Mouse (Mus musculus): ENCODE data around the gene Mettl6. TPM values are rescaled to one million over a fixed set of nuclear protein-coding genes. Genes with fewer than 3 reads are reported as not detected.

Mettl6 gene
- polyA plus RNA-seq, 1 experiment from 2014 or later, result 23.7 TPM

DNA sequence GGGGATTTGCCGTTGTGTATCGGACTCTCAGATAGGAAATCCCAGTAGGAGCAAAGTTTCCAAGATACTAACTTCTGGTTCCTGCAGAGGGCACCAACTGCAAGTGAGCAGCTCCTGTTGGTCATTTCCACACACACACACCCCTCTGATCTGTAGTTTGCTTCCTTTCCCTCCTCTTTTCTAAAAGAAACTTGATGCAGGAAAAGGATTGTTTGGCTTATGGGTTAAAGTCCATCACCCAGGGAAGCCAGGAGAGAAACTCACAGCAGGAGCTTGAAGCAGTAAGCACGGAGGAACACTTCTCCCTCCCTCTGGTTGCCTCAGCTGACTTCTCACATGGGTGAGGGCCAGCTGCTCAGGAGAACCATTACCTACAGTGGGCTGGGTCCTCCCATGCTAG, 24.3 kb upstream of the Mettl6 start:
- H3K27ac ChIP-seq (ENCODE audit: low read length), result no peak overlapping the region
- no peaks in the 10 kb centered on the region for H3K4me1 ChIP-seq (ENCODE audit: control insufficient read depth, low read depth, low read length)
- no peaks in the 10 kb centered on the region for H3K9me3 ChIP-seq (replicated peaks; ENCODE audit: control insufficient read depth, low read length)
- no peaks in the 10 kb centered on the region for H3K36me3 ChIP-seq (ENCODE audit: control insufficient read depth, insufficient read depth)
- no peak overlapping the region for H3K4me3 ChIP-seq (ENCODE audit: low read depth, low read length)
- no peaks in the 10 kb centered on the region for H3K27me3 ChIP-seq (ENCODE audit: control insufficient read depth, insufficient read depth, low read depth, low read length)
- H3K9ac ChIP-seq (ENCODE audit: low read depth, low read length), result no peak overlapping the region
- WGBS (ENCODE audit: insufficient replicate concordance), result 40% methylated on average over 3 of the region's 3 CpGs
- H3K4me2 ChIP-seq (ENCODE audit: low read depth, low read length), result 0 out of 2 replicates have a peak overlapping the region, but pooled peaks have one; percentile 10
- ATAC-seq (ENCODE audit: low read depth), result 0 out of 2 replicates have a peak, but pooled peaks have one; percentile 43

DNA sequence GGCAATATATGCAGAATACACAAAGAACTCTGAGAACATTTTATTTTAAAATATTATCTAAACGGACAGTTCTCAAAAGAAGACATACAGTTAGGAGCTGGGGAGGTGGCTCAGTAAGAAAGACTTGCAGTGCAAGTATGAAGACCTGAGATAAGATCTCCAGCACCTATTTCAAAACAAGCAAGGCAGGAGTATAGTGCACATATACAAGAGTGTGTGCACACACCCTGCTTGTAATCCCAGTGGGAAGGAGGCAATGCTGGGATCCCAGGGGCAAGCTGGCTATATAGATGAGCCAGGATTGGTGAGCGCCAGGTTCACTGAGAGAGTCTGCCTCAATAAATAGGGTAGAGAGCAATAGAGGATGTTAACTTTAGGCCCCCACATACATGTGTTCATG, 21.1 kb upstream of the Mettl6 start:
- Histone ChIP-seq H3K9me3 (replicated peaks; ENCODE audit: control insufficient read depth, low read length) (no peaks in the 10 kb centered on the region), H3K4me2 (ENCODE audit: low read depth, low read length) (no peak overlapping the region), H3K9ac (ENCODE audit: low read depth, low read length) (no peak overlapping the region), H3K4me1 (ENCODE audit: control insufficient read depth, low read depth, low read length) (no peaks in the 10 kb centered on the region), H3K4me3 (ENCODE audit: low read depth, low read length) (no peak overlapping the region), H3K36me3 (ENCODE audit: control insufficient read depth, insufficient read depth) (no peaks in the 10 kb centered on the region; the same call in 1 of the 2 replicates), H3K27ac (ENCODE audit: low read length) (no peak overlapping the region), H3K27me3 (ENCODE audit: control insufficient read depth, insufficient read depth, low read depth, low read length) (no peaks in the 10 kb centered on the region)
- no peak for ATAC-seq (ENCODE audit: low read depth)
- 66% methylated on average over 2 of the region's 2 CpGs for WGBS (ENCODE audit: insufficient replicate concordance)

DNA sequence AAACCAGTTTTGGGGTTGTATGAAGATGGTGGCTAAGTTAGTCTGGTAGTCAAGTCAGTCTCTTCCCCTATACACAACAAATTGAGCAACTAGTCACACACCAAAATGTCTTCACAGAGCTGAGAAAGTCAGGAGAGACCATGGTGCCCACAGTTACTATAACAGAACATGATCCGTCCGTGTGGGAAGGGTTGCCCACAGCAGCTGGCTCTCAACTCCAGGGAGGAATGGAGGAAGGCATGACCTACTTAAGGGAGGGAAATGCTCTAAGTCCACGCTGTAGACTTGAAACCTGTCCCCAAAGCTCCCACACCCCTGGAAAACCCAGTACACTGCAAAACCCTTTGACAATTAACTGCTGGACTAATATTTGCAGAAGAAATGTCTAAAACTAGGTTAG, 15.5 kb upstream of the Mettl6 start:
- 83% methylated on average over 3 of the region's 3 CpGs for WGBS (ENCODE audit: insufficient replicate concordance)

DNA sequence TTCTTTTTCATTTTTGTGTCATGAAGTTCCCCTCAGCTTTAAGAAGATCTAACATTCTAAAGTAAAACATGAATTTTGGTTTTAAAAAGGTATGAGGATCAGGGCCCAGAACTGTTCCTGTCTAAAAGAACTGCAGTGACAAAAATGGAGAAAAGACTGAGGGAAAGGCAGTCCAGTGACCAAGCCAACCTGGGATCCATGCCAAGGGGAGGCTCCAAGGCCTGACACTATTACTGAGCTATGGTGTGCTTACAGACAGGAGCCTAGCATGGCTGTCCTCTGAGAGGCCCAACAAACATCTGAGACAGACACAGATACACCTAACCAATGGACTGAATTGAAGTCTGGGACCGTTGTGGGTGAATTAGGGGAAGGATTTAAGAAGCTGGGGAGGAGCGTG, 15.1 kb upstream of the Mettl6 start:
- Histone ChIP-seq H3K36me3 (ENCODE audit: control insufficient read depth, insufficient read depth) (peaks cover 40% of the 10 kb centered on the region), H3K9me3 (replicated peaks; ENCODE audit: control insufficient read depth, low read length) (no peaks in the 10 kb centered on the region), H3K9ac (ENCODE audit: low read depth, low read length) (no peak overlapping the region), H3K4me3 (ENCODE audit: low read depth, low read length) (no peak overlapping the region), H3K4me2 (ENCODE audit: low read depth, low read length) (no peak overlapping the region), H3K27me3 (ENCODE audit: control insufficient read depth, insufficient read depth, low read depth, low read length) (no peaks in the 10 kb centered on the region), H3K27ac (ENCODE audit: low read length) (no peak overlapping the region), H3K4me1 (ENCODE audit: control insufficient read depth, low read depth, low read length) (no peaks in the 10 kb centered on the region; the same call in 1 of the 2 replicates)
- 84% methylated on average over 2 of the region's 2 CpGs for WGBS (ENCODE audit: insufficient replicate concordance)
- ATAC-seq (ENCODE audit: low read depth), result no peak

More for the DNA sequence above, 15.5 kb upstream of the Mettl6 start:
- H3K27ac ChIP-seq (ENCODE audit: low read length), result 0 out of 2 replicates have a peak overlapping the region, but pooled peaks have one; percentile 14
- no peaks in the 10 kb centered on the region for H3K27me3 ChIP-seq (ENCODE audit: control insufficient read depth, insufficient read depth, low read depth, low read length)
- H3K4me3 ChIP-seq (ENCODE audit: low read depth, low read length), result no peak overlapping the region
- ATAC-seq (ENCODE audit: low read depth), result no peak
- H3K4me2 ChIP-seq (ENCODE audit: low read depth, low read length), result no peak overlapping the region
- H3K9ac ChIP-seq (ENCODE audit: low read depth, low read length), result no peak overlapping the region
- H3K4me1 ChIP-seq (ENCODE audit: control insufficient read depth, low read depth, low read length), result no peaks in the 10 kb centered on the region; the same call in 1 of the 2 replicates
- peaks cover 36% of the 10 kb centered on the region for H3K36me3 ChIP-seq (ENCODE audit: control insufficient read depth, insufficient read depth)
- H3K9me3 ChIP-seq (replicated peaks; ENCODE audit: control insufficient read depth, low read length), result no peaks in the 10 kb centered on the region

DNA sequence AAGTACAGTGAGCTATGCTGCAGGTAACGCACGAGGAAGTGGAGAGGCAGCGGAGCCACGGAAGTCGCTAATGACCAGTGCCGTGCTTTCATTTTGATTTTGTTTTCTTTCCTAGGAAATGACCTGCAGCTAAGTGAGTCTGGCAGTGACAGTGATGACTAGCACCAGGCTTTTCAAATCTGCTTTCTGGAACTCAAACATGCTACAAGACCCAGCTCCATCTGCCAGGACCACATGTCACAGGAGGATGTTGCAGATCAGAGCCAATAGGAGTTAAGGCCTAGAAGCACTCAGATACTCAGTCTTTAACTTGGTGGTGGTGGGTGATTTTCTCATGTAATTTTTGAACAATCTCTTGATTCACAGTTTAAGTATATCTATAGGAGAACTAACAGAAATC, 11.6 kb upstream of the Mettl6 start:
- H3K27me3 ChIP-seq (ENCODE audit: control insufficient read depth, insufficient read depth, low read depth, low read length), result no peaks in the 10 kb centered on the region
- no peak overlapping the region for H3K4me3 ChIP-seq (ENCODE audit: low read depth, low read length)
- peaks cover 73% of the 10 kb centered on the region for H3K36me3 ChIP-seq (ENCODE audit: control insufficient read depth, insufficient read depth)
- H3K27ac ChIP-seq (ENCODE audit: low read length), result no peak overlapping the region
- H3K9me3 ChIP-seq (replicated peaks; ENCODE audit: control insufficient read depth, low read length), result no peaks in the 10 kb centered on the region
- 92% methylated on average over 6 of the region's 6 CpGs for WGBS (ENCODE audit: insufficient replicate concordance)
- H3K4me1 ChIP-seq (ENCODE audit: control insufficient read depth, low read depth, low read length), result no peaks in the 10 kb centered on the region; the same call in 1 of the 2 replicates
- no peak overlapping the region for H3K9ac ChIP-seq (ENCODE audit: low read depth, low read length)
- ATAC-seq (ENCODE audit: low read depth), result no peak
- H3K4me2 ChIP-seq (ENCODE audit: low read depth, low read length), result no peak overlapping the region

DNA sequence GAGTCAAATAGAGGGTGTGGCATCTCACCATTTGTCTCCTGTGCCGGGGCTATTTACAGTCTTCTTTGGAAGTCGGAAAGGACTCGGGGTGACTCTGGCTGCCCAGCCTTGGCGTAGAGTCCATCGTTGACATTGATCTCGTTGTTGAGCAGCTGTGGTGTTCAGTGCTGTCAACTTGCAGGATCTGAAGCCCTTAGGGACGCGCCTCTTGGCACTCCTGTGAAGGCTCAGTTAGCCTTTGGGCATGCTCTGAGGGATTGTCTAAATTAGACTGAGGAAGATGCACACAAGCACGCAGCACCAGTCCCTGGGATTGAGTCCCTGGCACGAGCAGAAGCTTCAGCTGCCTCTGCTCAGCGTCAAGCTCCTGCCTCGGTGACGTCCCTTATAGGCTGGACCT, 8.6 kb upstream of the Mettl6 start:
- H3K4me1 ChIP-seq (ENCODE audit: control insufficient read depth, low read depth, low read length), result peaks cover 1% of the 10 kb centered on the region
- no peak overlapping the region for H3K9ac ChIP-seq (ENCODE audit: low read depth, low read length)
- H3K4me3 ChIP-seq (ENCODE audit: low read depth, low read length), result no peak overlapping the region
- 89% methylated on average over 13 of the region's 13 CpGs for WGBS (ENCODE audit: insufficient replicate concordance)
- no peak overlapping the region for H3K4me2 ChIP-seq (ENCODE audit: low read depth, low read length)
- H3K27me3 ChIP-seq (ENCODE audit: control insufficient read depth, insufficient read depth, low read depth, low read length), result no peaks in the 10 kb centered on the region
- no peaks in the 10 kb centered on the region for H3K9me3 ChIP-seq (replicated peaks; ENCODE audit: control insufficient read depth, low read length)
- peaks cover 86% of the 10 kb centered on the region for H3K36me3 ChIP-seq (ENCODE audit: control insufficient read depth, insufficient read depth)
- no peak overlapping the region for H3K27ac ChIP-seq (ENCODE audit: low read length)
- no peak for ATAC-seq (ENCODE audit: low read depth)

DNA sequence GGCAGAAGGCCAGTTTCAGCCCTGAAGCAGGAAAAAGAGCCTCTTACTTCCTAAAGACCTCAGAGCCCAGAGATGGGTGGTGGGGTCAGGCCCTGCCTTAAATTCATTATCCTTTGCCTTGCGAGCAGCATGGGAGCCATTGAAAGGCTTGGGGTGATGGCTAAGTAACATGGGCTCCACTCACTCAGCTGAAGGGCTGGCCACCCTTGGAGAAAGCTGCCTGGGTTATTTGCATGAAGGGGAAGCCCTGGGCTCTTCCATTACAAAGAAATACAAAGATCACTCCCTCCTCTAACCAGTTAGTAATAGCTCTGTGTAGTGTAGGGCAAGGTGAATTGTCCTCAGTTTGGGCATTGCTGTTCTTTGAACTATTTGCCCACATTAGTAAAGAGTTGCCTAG, 4.7 kb upstream of the Mettl6 start:
- WGBS (ENCODE audit: insufficient replicate concordance), result 91% methylated on average over 1 of the region's 1 CpGs
- ATAC-seq (ENCODE audit: low read depth), result no peak
- Histone ChIP-seq H3K9ac (ENCODE audit: low read depth, low read length) (no peak overlapping the region), H3K4me1 (ENCODE audit: control insufficient read depth, low read depth, low read length) (peaks cover 21% of the 10 kb centered on the region), H3K27ac (ENCODE audit: low read length) (no peak overlapping the region), H3K4me2 (ENCODE audit: low read depth, low read length) (no peak overlapping the region), H3K36me3 (ENCODE audit: control insufficient read depth, insufficient read depth) (peaks cover 55% of the 10 kb centered on the region), H3K27me3 (ENCODE audit: control insufficient read depth, insufficient read depth, low read depth, low read length) (no peaks in the 10 kb centered on the region), H3K9me3 (replicated peaks; ENCODE audit: control insufficient read depth, low read length) (no peaks in the 10 kb centered on the region), H3K4me3 (ENCODE audit: low read depth, low read length) (no peak overlapping the region)

DNA sequence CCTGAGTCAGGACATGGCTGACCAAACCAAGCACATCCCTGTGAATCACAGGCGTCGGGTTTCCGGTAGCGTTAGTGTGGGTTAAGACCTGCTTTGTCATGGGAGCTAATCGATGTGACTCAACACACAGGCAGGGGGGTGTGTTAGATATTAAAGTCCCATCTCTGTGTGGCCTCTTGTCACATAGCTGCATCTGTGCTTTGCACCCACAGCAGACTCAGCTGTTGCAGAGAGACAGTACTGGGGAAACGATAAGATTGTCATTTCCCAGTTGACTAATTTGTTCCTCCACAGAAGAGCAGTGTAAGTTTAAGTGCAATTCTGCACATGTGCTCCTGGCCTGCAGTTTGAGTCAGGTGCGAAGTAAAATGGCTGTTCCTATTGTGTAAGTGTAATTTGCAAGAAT, 1.4 kb upstream of the Mettl6 start:
- H3K4me2 ChIP-seq (ENCODE audit: low read depth, low read length), result peak overlapping the region; percentile 91
- H3K9ac ChIP-seq (ENCODE audit: low read depth, low read length), result peak overlapping the region; percentile 92
- peaks cover 32% of the 10 kb centered on the region for H3K4me1 ChIP-seq (ENCODE audit: control insufficient read depth, low read depth, low read length)
- peak overlapping the region; percentile 76 for H3K4me3 ChIP-seq (ENCODE audit: low read depth, low read length)
- H3K9me3 ChIP-seq (replicated peaks; ENCODE audit: control insufficient read depth, low read length), result no peaks in the 10 kb centered on the region
- peak overlapping the region; percentile 90 for H3K27ac ChIP-seq (ENCODE audit: low read length)
- WGBS (ENCODE audit: insufficient replicate concordance), result 6% methylated on average over 7 of the region's 7 CpGs
- peak; percentile 85 for ATAC-seq (ENCODE audit: low read depth)
- no peaks in the 10 kb centered on the region for H3K27me3 ChIP-seq (ENCODE audit: control insufficient read depth, insufficient read depth, low read depth, low read length)
- peaks cover 34% of the 10 kb centered on the region for H3K36me3 ChIP-seq (ENCODE audit: control insufficient read depth, insufficient read depth)

DNA sequence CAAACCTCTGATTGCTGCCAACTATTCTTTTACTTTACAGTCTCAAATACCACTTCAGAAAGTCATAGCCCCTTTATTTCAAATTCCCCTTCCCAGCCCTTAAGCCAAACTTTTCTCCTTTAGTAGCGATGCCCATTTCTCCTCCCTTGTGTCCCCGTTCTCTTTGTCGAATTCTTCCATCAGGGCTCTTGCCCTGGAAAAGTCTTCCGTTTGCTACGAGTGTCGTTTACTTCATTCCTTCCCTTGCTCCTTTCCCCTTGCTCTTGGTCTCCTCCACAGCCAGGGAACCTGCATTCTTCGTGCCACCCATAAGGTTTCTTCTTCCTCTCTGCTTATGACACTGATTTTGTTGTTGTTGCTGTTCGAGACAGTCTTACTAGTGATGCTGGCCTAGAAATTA, 698 bp upstream of the Mettl6 start:
- 2% methylated on average over 8 of the region's 8 CpGs for WGBS (ENCODE audit: insufficient replicate concordance)
- ATAC-seq (ENCODE audit: low read depth), result no peak
- H3K4me1 ChIP-seq (ENCODE audit: control insufficient read depth, low read depth, low read length), result peaks cover 32% of the 10 kb centered on the region
- peak overlapping the region; percentile 90 for H3K27ac ChIP-seq (ENCODE audit: low read length)
- H3K4me2 ChIP-seq (ENCODE audit: low read depth, low read length), result peak overlapping the region; percentile 91
- H3K9ac ChIP-seq (ENCODE audit: low read depth, low read length), result peak overlapping the region; percentile 92
- no peaks in the 10 kb centered on the region for H3K27me3 ChIP-seq (ENCODE audit: control insufficient read depth, insufficient read depth, low read depth, low read length)
- no peaks in the 10 kb centered on the region for H3K9me3 ChIP-seq (replicated peaks; ENCODE audit: control insufficient read depth, low read length)
- H3K36me3 ChIP-seq (ENCODE audit: control insufficient read depth, insufficient read depth), result peaks cover 29% of the 10 kb centered on the region
- H3K4me3 ChIP-seq (ENCODE audit: low read depth, low read length), result peak overlapping the region; percentile 76

All from liver, embryonic 16.5 days (tissue).